Mouse (Mus musculus) MEL (cell line): ENCODE results near the gene Rnf111. TPM values are rescaled to one million over a fixed set of nuclear protein-coding genes. Genes with fewer than 3 reads are reported as not detected.

Source experiments
- DNase-seq: peaks from one replicate; pipeline ENCODE4 v3.0.0; 2011; ENCODE audit warnings: low read depth, low spot score
- H3K27ac ChIP-seq: 2 replicates; pipeline ENCODE4 v1.5.1; 2012; ENCODE audit warnings: low read depth, mild to moderate bottlenecking, control low read depth, low read length, moderate library complexity; ENCODE audit not compliant: control insufficient read depth
- H3K27me3 ChIP-seq, 2 experiments: fragments of 150-350 bp in 1 of 2; sonication (generic) in 1 of 2; 2 replicates each; pipeline ENCODE4 v1.6.1; 2012; ENCODE audit warnings: low read length in 2 of 2, mild to moderate bottlenecking in 2 of 2, improper control_type of control experiment in 1 of 2, moderate library complexity in 1 of 2; ENCODE audit not compliant: insufficient read depth in 2 of 2, control insufficient read depth in 1 of 2
- H3K36me3 ChIP-seq, 2 experiments: 2 replicates each; pipeline ENCODE4 v1.6.1; 2012 to 2014; ENCODE audit warnings: low read length in 2 of 2, improper control_type of control experiment in 1 of 2, inconsistent platforms in 1 of 2, mild to moderate bottlenecking in 1 of 2; ENCODE audit not compliant: insufficient read depth in 2 of 2, control insufficient read depth in 1 of 2
- H3K4me1 ChIP-seq, 2 experiments: fragments of 150-350 bp in 1 of 2; sonication (generic) in 1 of 2; 2 replicates each; pipeline ENCODE4 v1.6.1; 2012; ENCODE audit warnings: low read length in 2 of 2, improper control_type of control experiment in 1 of 2, mild to moderate bottlenecking in 1 of 2; ENCODE audit not compliant: insufficient read depth in 2 of 2, control insufficient read depth in 1 of 2
- H3K4me3 ChIP-seq, 2 experiments: fragments of 150-350 bp in 1 of 2; sonication (generic) in 1 of 2; 2 replicates each; pipeline ENCODE4 v1.5.1; 2012; ENCODE audit warnings: low read depth in 2 of 2, low read length in 2 of 2, mild to moderate bottlenecking in 2 of 2, moderate library complexity in 2 of 2, control low read depth in 1 of 2, improper control_type of control experiment in 1 of 2; ENCODE audit not compliant: control insufficient read depth in 1 of 2, insufficient read depth in 1 of 2
- H3K79me2 ChIP-seq: 2 replicates; pipeline ENCODE4 v1.6.1; 2012; ENCODE audit warnings: mild to moderate bottlenecking, low read length, moderate library complexity; ENCODE audit not compliant: control insufficient read depth, poor library complexity, insufficient read depth
- H3K9ac ChIP-seq: 2 replicates; pipeline ENCODE4 v1.6.1; 2012; ENCODE audit warnings: low read depth, mild to moderate bottlenecking, control low read depth, low read length, moderate library complexity; ENCODE audit not compliant: control insufficient read depth, poor library complexity, severe bottlenecking
- H3K9me3 ChIP-seq: fragments of 150-350 bp; sonication (generic); replicated peaks from 2 replicates; pipeline ENCODE4 v1.6.1; 2012; ENCODE audit warnings: mild to moderate bottlenecking, low read length, improper control_type of control experiment, moderate library complexity; ENCODE audit not compliant: insufficient read depth
- BHLHE40 ChIP-seq: IDR thresholded peaks from 2 replicates; pipeline ENCODE4 v1.6.1; 2012; ENCODE audit warnings: low read depth, mild to moderate bottlenecking, inconsistent platforms, low read length, improper control_type of control experiment, borderline replicate concordance
- CHD1 ChIP-seq: IDR thresholded peaks from 2 replicates; pipeline ENCODE4 v1.6.1; 2012; ENCODE audit warnings: low read depth, mild to moderate bottlenecking, inconsistent platforms, low read length, improper control_type of control experiment
- CHD2 ChIP-seq: IDR thresholded peaks from 2 replicates; pipeline ENCODE4 v1.6.1; 2011; ENCODE audit warnings: low read length, improper control_type of control experiment
- CTCF ChIP-seq, 3 experiments: IDR thresholded peaks in 2 of 3; conservative IDR thresholded peaks in 1 of 3; 2 replicates each; pipeline ENCODE4 v1.5.1; 2011 to 2012; ENCODE audit warnings: low read length in 3 of 3, low read depth in 2 of 3, mild to moderate bottlenecking in 2 of 3, improper control_type of control experiment in 1 of 3, inconsistent platforms in 1 of 3, mixed read lengths in 1 of 3, moderate library complexity in 1 of 3; ENCODE audit not compliant: control insufficient read depth in 1 of 3, insufficient read depth in 1 of 3, poor library complexity in 1 of 3, severe bottlenecking in 1 of 3
- E2F4 ChIP-seq: IDR thresholded peaks from 2 replicates; pipeline ENCODE4 v1.6.1; 2011; ENCODE audit warnings: low read depth, low read length, improper control_type of control experiment, borderline replicate concordance
- ELF1 ChIP-seq: IDR thresholded peaks from 2 replicates; pipeline ENCODE4 v1.6.1; 2014; ENCODE audit warnings: low read depth, mild to moderate bottlenecking, inconsistent platforms, low read length, improper control_type of control experiment, moderate library complexity
- EP300 ChIP-seq, 2 experiments: IDR thresholded peaks; 2 replicates each; pipeline ENCODE4 v1.6.1; 2011; ENCODE audit warnings: improper control_type of control experiment in 2 of 2, low read length in 2 of 2, low read depth in 1 of 2, mild to moderate bottlenecking in 1 of 2
- ETS1 ChIP-seq: IDR thresholded peaks from 2 replicates; pipeline ENCODE4 v1.6.1; 2012; ENCODE audit warnings: low read depth, mild to moderate bottlenecking, inconsistent platforms, low read length, improper control_type of control experiment, moderate library complexity
- GABPA ChIP-seq: IDR thresholded peaks from 2 replicates; pipeline ENCODE4 v1.6.1; 2012; ENCODE audit warnings: low read depth, mild to moderate bottlenecking, inconsistent platforms, low read length, improper control_type of control experiment, moderate library complexity
- GATA1 ChIP-seq: IDR thresholded peaks from 2 replicates; pipeline ENCODE4 v1.6.1; 2011; ENCODE audit warnings: low read depth, low read length, improper control_type of control experiment
- JUND ChIP-seq: IDR thresholded peaks from 2 replicates; pipeline ENCODE4 v1.6.1; 2011; ENCODE audit warnings: low read depth, mild to moderate bottlenecking, improper control_type of control experiment, low read length
- KAT2A ChIP-seq: conservative IDR thresholded peaks from 2 replicates; pipeline ENCODE4 v1.6.1; 2012; ENCODE audit warnings: low read depth, low read length, improper control_type of control experiment, inconsistent platforms
- MAX ChIP-seq: IDR thresholded peaks from 2 replicates; pipeline ENCODE4 v1.6.1; 2011; ENCODE audit warnings: low read length, improper control_type of control experiment
- MAZ ChIP-seq: IDR thresholded peaks from 2 replicates; pipeline ENCODE4 v1.6.1; 2012; ENCODE audit warnings: low read depth, mild to moderate bottlenecking, inconsistent platforms, low read length, improper control_type of control experiment
- MEF2A ChIP-seq: IDR thresholded peaks from 2 replicates; pipeline ENCODE4 v1.6.1; 2014; ENCODE audit warnings: low read depth, mild to moderate bottlenecking, inconsistent platforms, low read length, improper control_type of control experiment; ENCODE audit not compliant: poor library complexity, insufficient replicate concordance, severe bottlenecking; ENCODE audit errors: extremely low read depth
- MXI1 ChIP-seq: IDR thresholded peaks from 2 replicates; pipeline ENCODE4 v1.6.1; 2011; ENCODE audit warnings: mild to moderate bottlenecking, low read depth, low read length, improper control_type of control experiment
- MYB ChIP-seq: IDR thresholded peaks from 2 replicates; pipeline ENCODE4 v1.6.1; 2011; ENCODE audit warnings: mild to moderate bottlenecking, low read depth, low read length, improper control_type of control experiment
- MYC ChIP-seq: IDR thresholded peaks from 2 replicates; pipeline ENCODE4 v1.6.1; 2011; ENCODE audit warnings: low read depth, mild to moderate bottlenecking, low read length, improper control_type of control experiment, moderate library complexity
- NELFE ChIP-seq: IDR thresholded peaks from 2 replicates; pipeline ENCODE4 v1.6.1; 2011; ENCODE audit warnings: low read depth, low read length, improper control_type of control experiment
- NRF1 ChIP-seq: IDR thresholded peaks from 2 replicates; pipeline ENCODE4 v1.6.1; 2014; ENCODE audit warnings: low read depth, mild to moderate bottlenecking, inconsistent platforms, low read length, improper control_type of control experiment, moderate library complexity; ENCODE audit not compliant: poor library complexity, insufficient read depth, severe bottlenecking
- POLR2A ChIP-seq, 2 experiments: IDR thresholded peaks; 2 replicates each; pipeline ENCODE4 v1.6.1; 2011 to 2012; ENCODE audit warnings: low read length in 2 of 2, mild to moderate bottlenecking in 2 of 2, control low read depth in 1 of 2, improper control_type of control experiment in 1 of 2, low read depth in 1 of 2, moderate library complexity in 1 of 2; ENCODE audit not compliant: control insufficient read depth in 1 of 2, insufficient read depth in 1 of 2, poor library complexity in 1 of 2
- POLR2AphosphoS2 ChIP-seq: IDR thresholded peaks from 2 replicates; pipeline ENCODE4 v1.6.1; 2011; ENCODE audit warnings: low read length, improper control_type of control experiment
- POLR2AphosphoS5 ChIP-seq: IDR thresholded peaks from 2 replicates; pipeline ENCODE4 v1.6.1; 2012; ENCODE audit warnings: low read depth, borderline replicate concordance, mild to moderate bottlenecking, inconsistent platforms, low read length, moderate library complexity, mixed read lengths
- RAD21 ChIP-seq: IDR thresholded peaks from 2 replicates; pipeline ENCODE4 v1.6.1; 2011; ENCODE audit warnings: mild to moderate bottlenecking, low read depth, low read length, improper control_type of control experiment
- RCOR1 ChIP-seq: IDR thresholded peaks from 2 replicates; pipeline ENCODE4 v1.6.1; 2012; ENCODE audit warnings: low read depth, mild to moderate bottlenecking, inconsistent platforms, low read length, improper control_type of control experiment
- SIN3A ChIP-seq: IDR thresholded peaks from 2 replicates; pipeline ENCODE4 v1.6.1; 2012; ENCODE audit warnings: low read length, improper control_type of control experiment, inconsistent platforms
- SMC3 ChIP-seq: IDR thresholded peaks from 2 replicates; pipeline ENCODE4 v1.6.1; 2011; ENCODE audit warnings: low read depth, low read length, improper control_type of control experiment
- TAL1 ChIP-seq: IDR thresholded peaks from 2 replicates; pipeline ENCODE4 v1.6.1; 2012; ENCODE audit warnings: mild to moderate bottlenecking, inconsistent platforms, low read length, moderate library complexity, mixed read lengths
- TBP ChIP-seq: IDR thresholded peaks from 2 replicates; pipeline ENCODE4 v1.8.0; 2011; ENCODE audit warnings: low read depth, low read length, improper control_type of control experiment
- TCF12 ChIP-seq: IDR thresholded peaks from 2 replicates; pipeline ENCODE4 v1.6.1; 2014; ENCODE audit warnings: low read depth, mild to moderate bottlenecking, inconsistent platforms, low read length, improper control_type of control experiment, moderate library complexity
- USF1 ChIP-seq: IDR thresholded peaks from 2 replicates; pipeline ENCODE4 v1.6.1; 2014; ENCODE audit warnings: low read depth, mild to moderate bottlenecking, inconsistent platforms, low read length, improper control_type of control experiment, moderate library complexity
- USF2 ChIP-seq, 2 experiments: IDR thresholded peaks; 2 replicates each; pipeline ENCODE4 v1.6.1; 2011 to 2012; ENCODE audit warnings: improper control_type of control experiment in 2 of 2, low read length in 2 of 2, borderline replicate concordance in 1 of 2, inconsistent platforms in 1 of 2, low read depth in 1 of 2, mild to moderate bottlenecking in 1 of 2; ENCODE audit not compliant: insufficient read depth in 1 of 2
- ZC3H11A ChIP-seq: IDR thresholded peaks from 2 replicates; pipeline ENCODE4 v1.6.1; 2012; ENCODE audit warnings: low read depth, mild to moderate bottlenecking, inconsistent platforms, low read length, improper control_type of control experiment
- ZKSCAN1 ChIP-seq: IDR thresholded peaks from 2 replicates; pipeline ENCODE4 v1.6.1; 2012; ENCODE audit warnings: low read depth, mild to moderate bottlenecking, inconsistent platforms, low read length, improper control_type of control experiment, moderate library complexity
- ZMIZ1 ChIP-seq: IDR thresholded peaks from 2 replicates; pipeline ENCODE4 v1.6.1; 2012; ENCODE audit warnings: low read depth, mild to moderate bottlenecking, inconsistent platforms, low read length, improper control_type of control experiment, moderate library complexity
- ZNF384 ChIP-seq: IDR thresholded peaks from 2 replicates; pipeline ENCODE4 v1.6.1; 2012; ENCODE audit warnings: low read depth, mild to moderate bottlenecking, inconsistent platforms, low read length, improper control_type of control experiment
- polyA plus RNA-seq, 2 experiments: library from polyadenylated mRNA; stranded (reverse) in 1 of 2; unstranded in 1 of 2; fragments of >175 nt in 1 of 2; fragments of >200 nt in 1 of 2; gene quantifications; 2 replicates each; pipeline versions ENCODE4 v1.2.1 to v1.2.4; 2012; ENCODE audit warnings: low replicate concordance in 2 of 2, low read depth in 1 of 2; ENCODE audit not compliant: insufficient read length in 2 of 2, insufficient read depth in 1 of 2, missing spikeins in 1 of 2
- total RNA-seq: library from RNA; depleted of rRNA; stranded (reverse); fragments of 300-350 nt; gene quantifications from 2 replicates; pipeline ENCODE4 v1.2.3, GENCODE M21; 2012

Rnf111 gene
- total and polyA plus RNA-seq, 3 experiments = 25.2 to 88.2 (median 46.0) TPM

GRCm38 (mm10) chr9:70542305-70543041 lies 38.9 kb upstream of the Rnf111 start, which contains the start of gene Sltm:
Sltm (plus strand) TSS chr9:70542754.
- H3K4me1 ChIP-seq = peaks cover 7 to 11% of the 10 kb centered on the region in 2 experiments
- peak within 1 kb of the TSS; percentile 89 to 91 for H3K4me3 ChIP-seq
- peak within 1 kb of the TSS; percentile 99 for H3K9ac ChIP-seq
- H3K79me2 ChIP-seq = peaks cover 36% of the 10 kb centered on the region
- H3K36me3 ChIP-seq = peaks cover 11 to 30% of the 10 kb centered on the region in 2 experiments
- H3K27ac ChIP-seq = peak within 1 kb of the TSS; percentile 92
- no peaks in the 10 kb centered on the region for H3K27me3 ChIP-seq
- no peaks in the 10 kb centered on the region for H3K9me3 ChIP-seq
- peak; percentile 97 for DNase-seq
- TF ChIP-seq ZKSCAN1 (no peak), MYC (peak; percentile 80; the same call in 1 of the 2 replicates), MAZ (0 out of 2 replicates have a peak, but pooled peaks have one; percentile 20), TAL1 (no peak), ETS1 (no peak), JUND (no peak), SMC3 (no peak), NRF1 (peak; percentile 93), USF2 (IDR thresholded peaks at IDR 0.05; ENCODE audit: borderline replicate concordance in 1 of 2, insufficient read depth in 1 of 2, low read depth in 1 of 2, low read length in 2 of 2) (no peak), CTCF (IDR thresholded peaks at IDR 0.05 in 2 of 3, conservative IDR thresholded peaks at IDR 0.05 in 1 of 3; ENCODE audit: control insufficient read depth in 1 of 3, insufficient read depth in 1 of 3, low read depth in 2 of 3, low read length in 3 of 3, poor library complexity in 1 of 3, severe bottlenecking in 1 of 3) (no peak), MEF2A (no peak), NELFE (peak; percentile 85), E2F4 (no peak), EP300 (IDR thresholded peaks at IDR 0.05; ENCODE audit: low read depth in 1 of 2, low read length in 2 of 2) (no peak), BHLHE40 (no peak), POLR2AphosphoS2 (no peak), CHD2 (no peak), ZC3H11A (no peak), USF1 (peak; percentile 36; the same call in 1 of the 2 replicates), ZMIZ1 (peak; percentile 84), GATA1 (no peak), MXI1 (peak; percentile 89), RCOR1 (peak; percentile 17; the same call in 1 of the 2 replicates), POLR2AphosphoS5 (no peak), RAD21 (no peak), GABPA (no peak), KAT2A (no peak; the same call in 1 of the 2 replicates), TBP (peak; percentile 51; the same call in 1 of the 2 replicates), MAX (peak; percentile 48; the same call in 1 of the 2 replicates), ELF1 (peak; percentile 71), SIN3A (peak; percentile 82), TCF12 (peak; percentile 51), CHD1 (no peak), MYB (no peak), ZNF384 (no peak), POLR2A (IDR thresholded peaks at IDR 0.05; ENCODE audit: control insufficient read depth in 1 of 2, insufficient read depth in 1 of 2, low read depth in 1 of 2, low read length in 2 of 2, poor library complexity in 1 of 2) (peak; percentile 89 to 95)
